Mouse (Mus musculus) hindlimb bud, embryonic 11.5 days (tissue): ENCODE data around the gene Itpr1.

Experiments
- DNase-seq: peaks from one replicate; pipeline ENCODE4 v3.0.0-alpha.2; 2012; ENCODE audit warnings: low read depth, low spot score; ENCODE audit errors: extremely low spot score

Itpr1 gene

GRCm38 (mm10) chr6:108503651-108504050 is 290.8 kb downstream of the Itpr1 start:
- no peak for DNase-seq

GRCm38 (mm10) chr6:108504717-108505116 is 291.8 kb downstream of the Itpr1 start:
- no peak for DNase-seq

- no peak for DNase-seq
Observed at GRCm38 (mm10) chr6:108506161-108506560, 293.3 kb downstream of the Itpr1 start.

- no peak for DNase-seq
Observed at GRCm38 (mm10) chr6:108507337-108507736, 294.4 kb downstream of the Itpr1 start.

- no peak for DNase-seq
Observed at GRCm38 (mm10) chr6:108509320-108509719, 296.4 kb downstream of the Itpr1 start.

- no peak for DNase-seq
Observed at GRCm38 (mm10) chr6:108510101-108510500, 297.2 kb downstream of the Itpr1 start.

GRCm38 (mm10) chr6:108512097-108512496 is 299.2 kb downstream of the Itpr1 start:
- no peak for DNase-seq

GRCm38 (mm10) chr6:108512994-108513393 is 300.1 kb downstream of the Itpr1 start:
- DNase-seq: no peak

GRCm38 (mm10) chr6:108516248-108516647 is 303.4 kb downstream of the Itpr1 start:
- DNase-seq: no peak

- no peak for DNase-seq
Observed at GRCm38 (mm10) chr6:108517241-108517981, 304.5 kb downstream of the Itpr1 start.

- no peak for DNase-seq
Observed at GRCm38 (mm10) chr6:108517986-108518385, 305.1 kb downstream of the Itpr1 start.

- DNase-seq: no peak
Observed at GRCm38 (mm10) chr6:108518552-108518951, 305.7 kb downstream of the Itpr1 start.

GRCm38 (mm10) chr6:108519327-108519726 is 306.4 kb downstream of the Itpr1 start:
- no peak for DNase-seq

GRCm38 (mm10) chr6:108523956-108524616 is 311.2 kb downstream of the Itpr1 start:
- no peak for DNase-seq

- DNase-seq: no peak
Observed at GRCm38 (mm10) chr6:108524617-108525010, 311.7 kb downstream of the Itpr1 start.

- no peak for DNase-seq
Observed at GRCm38 (mm10) chr6:108527560-108527959, 314.7 kb downstream of the Itpr1 start.

- DNase-seq: no peak
Observed at GRCm38 (mm10) chr6:108527993-108528392, 315.1 kb downstream of the Itpr1 start.

- DNase-seq: no peak
Observed at GRCm38 (mm10) chr6:108529150-108529549, 316.3 kb downstream of the Itpr1 start.

- no peak for DNase-seq
Observed at GRCm38 (mm10) chr6:108530781-108531323, 318.0 kb downstream of the Itpr1 start.

- DNase-seq: no peak
Observed at GRCm38 (mm10) chr6:108531324-108532311, 318.7 kb downstream of the Itpr1 start.
